Mouse (Mus musculus) olfactory bulb, adult 2 months (tissue): ENCODE data around the gene Dpep1.

Experiments used
- CTCF ChIP-seq: fragments of 200-500 bp; IDR thresholded peaks from 2 replicates; pipeline ENCODE4 v1.5.1; 2012; ENCODE audit warnings: low read depth, mild to moderate bottlenecking, low read length, moderate library complexity; ENCODE audit not compliant: insufficient read depth
- POLR2A ChIP-seq: fragments of 200-500 bp; IDR thresholded peaks from 2 replicates; pipeline ENCODE4 v1.6.1; 2012; ENCODE audit warnings: mild to moderate bottlenecking, low read depth, low read length, moderate library complexity; ENCODE audit not compliant: insufficient read depth

DNA sequence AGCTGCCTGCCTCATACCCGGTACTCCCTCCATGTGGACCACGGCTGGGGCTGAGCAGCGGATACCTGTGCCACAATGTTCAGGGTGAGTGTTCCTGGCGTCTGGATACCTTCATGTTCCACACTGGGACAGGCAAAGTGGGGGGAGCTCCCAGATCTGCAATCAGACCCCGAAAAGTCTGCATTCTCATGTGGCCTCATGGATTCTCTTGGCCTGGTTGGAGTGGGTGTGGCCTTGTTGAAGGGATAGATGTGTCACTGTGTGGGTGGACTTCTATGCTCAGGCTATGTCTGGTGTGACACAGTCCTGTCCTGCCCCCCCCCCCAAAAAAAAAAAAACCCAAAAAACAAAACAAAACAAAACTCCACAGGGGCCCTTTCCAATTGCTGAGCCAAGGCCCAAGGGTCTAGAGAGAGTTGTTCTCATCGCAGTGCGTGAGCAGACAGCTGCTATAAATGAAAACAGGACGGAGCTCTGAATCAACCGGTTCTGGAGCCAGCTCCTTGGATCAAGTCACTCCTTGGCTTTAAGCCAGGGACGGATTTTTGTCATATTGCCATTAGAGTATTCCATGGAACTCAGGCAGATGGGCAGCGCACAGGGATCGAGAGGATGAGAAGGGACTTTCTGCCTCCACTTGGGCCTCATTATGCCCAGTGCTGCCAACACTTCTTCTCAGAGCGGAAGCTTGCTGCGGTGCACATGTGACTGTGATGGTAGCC lies 44.1 kb upstream of the Dpep1 start:
- TF ChIP-seq POLR2A, result no peak
- no peak for TF ChIP-seq CTCF
